Mouse (Mus musculus) ES-Bruce4 (cell line): ENCODE measurements around the gene Adgrg7. TPM values are rescaled to one million over a fixed set of nuclear protein-coding genes. Genes with fewer than 3 reads are reported as not detected.

Source experiments
- H3K27ac ChIP-seq: 2 replicates; pipeline ENCODE4 v1.5.1; 2012; ENCODE audit warnings: low read length, inconsistent platforms; ENCODE audit not compliant: insufficient read depth
- H3K27me3 ChIP-seq: 2 replicates; pipeline ENCODE4 v1.6.1; 2012; ENCODE audit warnings: mild to moderate bottlenecking, low read length, inconsistent platforms; ENCODE audit not compliant: control insufficient read depth, poor library complexity, insufficient read depth, severe bottlenecking
- H3K36me3 ChIP-seq: 2 replicates; pipeline ENCODE4 v1.6.1; 2012; ENCODE audit warnings: inconsistent platforms, mild to moderate bottlenecking, low read length, moderate library complexity; ENCODE audit not compliant: control insufficient read depth, poor library complexity, insufficient read depth, severe bottlenecking
- H3K4me1 ChIP-seq: one replicate; pipeline ENCODE4 v1.8.1; 2011; ENCODE audit warnings: low read length; ENCODE audit not compliant: control insufficient read depth, insufficient read depth
- H3K4me3 ChIP-seq: 2 replicates; pipeline ENCODE4 v1.5.1; 2011; ENCODE audit warnings: low read depth, mild to moderate bottlenecking, low read length
- H3K9ac ChIP-seq: 2 replicates; pipeline ENCODE4 v1.6.1; 2012; ENCODE audit warnings: low read depth, mild to moderate bottlenecking, inconsistent platforms; ENCODE audit not compliant: poor library complexity, severe bottlenecking
- H3K9me3 ChIP-seq: replicated peaks from 2 replicates; pipeline ENCODE4 v1.6.1; 2012; ENCODE audit warnings: mild to moderate bottlenecking, low read length, inconsistent platforms; ENCODE audit not compliant: control insufficient read depth, poor library complexity, insufficient read depth, severe bottlenecking
- CTCF ChIP-seq: IDR thresholded peaks from one replicate; pipeline ENCODE4 v1.8.1; 2011; ENCODE audit warnings: low read depth, low read length
- EP300 ChIP-seq: IDR thresholded peaks from 2 replicates; pipeline ENCODE4 v1.6.1; 2011; ENCODE audit warnings: low read depth, low read length; ENCODE audit not compliant: insufficient read depth
- POLR2A ChIP-seq: IDR thresholded peaks from one replicate; pipeline ENCODE4 v1.8.1; 2011; ENCODE audit warnings: low read length; ENCODE audit not compliant: insufficient read depth
- polyA plus RNA-seq: library from polyadenylated mRNA; stranded (reverse); fragments of >200 nt; gene quantifications from 2 replicates; pipeline ENCODE4 v1.2.4, GENCODE M21; 2011; ENCODE audit warnings: low read depth; ENCODE audit not compliant: missing spikeins, insufficient read depth, insufficient read length

Gene Adgrg7
- polyA plus RNA-seq, 1 experiment: not detected

DNA sequence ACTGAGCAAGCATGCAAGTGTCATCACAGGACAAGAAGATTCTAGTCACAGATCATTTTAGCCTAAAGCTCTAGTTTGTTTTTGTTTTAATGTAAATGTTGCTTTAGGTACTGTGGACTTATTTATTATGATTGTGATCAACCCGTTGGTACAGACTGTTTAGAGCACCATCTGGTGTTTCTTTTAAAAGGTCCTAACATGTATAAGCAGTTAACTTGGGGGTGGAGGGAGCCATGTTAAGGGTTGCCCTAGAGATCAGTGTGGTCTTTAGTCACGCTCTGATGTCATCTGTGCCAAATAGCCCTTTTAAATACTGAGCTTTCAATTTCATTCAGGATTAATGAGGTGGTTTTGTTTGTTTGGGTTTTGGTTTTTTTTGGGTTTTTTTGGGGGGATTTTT lies 99.2 kb downstream of the Adgrg7 start:
- Histone ChIP-seq H3K4me1 (no peaks in the 10 kb centered on the region), H3K9ac (no peak overlapping the region), H3K27me3 (no peaks in the 10 kb centered on the region), H3K36me3 (peaks cover 19% of the 10 kb centered on the region), H3K4me3 (no peak overlapping the region), H3K27ac (no peak overlapping the region), H3K9me3 (no peaks in the 10 kb centered on the region)
- no peak for TF ChIP-seq EP300

DNA sequence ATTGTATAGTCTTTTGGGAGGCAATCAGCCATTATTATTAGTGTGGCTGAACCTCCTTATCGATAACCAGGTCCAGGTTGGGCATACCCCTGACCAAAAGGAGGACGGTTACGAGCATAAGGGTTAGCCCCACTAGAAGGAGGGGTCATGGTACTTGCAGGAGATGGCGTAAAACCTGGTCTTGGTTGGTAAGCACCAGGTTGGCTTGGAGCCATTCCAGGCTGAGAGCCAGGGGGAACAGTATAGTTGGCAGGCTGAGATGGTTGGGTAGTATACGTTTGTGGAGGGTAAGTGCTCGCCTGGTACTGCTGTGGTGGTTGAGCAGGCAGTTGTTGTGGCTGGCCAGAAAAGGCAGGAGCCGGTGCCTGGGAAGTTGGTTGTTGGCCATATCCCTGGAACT lies 104.9 kb downstream of the Adgrg7 start:
- H3K4me3 ChIP-seq: no peak overlapping the region
- no peak for TF ChIP-seq CTCF
- no peak for TF ChIP-seq POLR2A
- TF ChIP-seq EP300: no peak
- H3K9me3 ChIP-seq: no peaks in the 10 kb centered on the region
- no peak overlapping the region for H3K27ac ChIP-seq
- H3K27me3 ChIP-seq: no peaks in the 10 kb centered on the region
- peaks cover 13% of the 10 kb centered on the region for H3K36me3 ChIP-seq
- H3K9ac ChIP-seq: no peak overlapping the region
- H3K4me1 ChIP-seq: no peaks in the 10 kb centered on the region

DNA sequence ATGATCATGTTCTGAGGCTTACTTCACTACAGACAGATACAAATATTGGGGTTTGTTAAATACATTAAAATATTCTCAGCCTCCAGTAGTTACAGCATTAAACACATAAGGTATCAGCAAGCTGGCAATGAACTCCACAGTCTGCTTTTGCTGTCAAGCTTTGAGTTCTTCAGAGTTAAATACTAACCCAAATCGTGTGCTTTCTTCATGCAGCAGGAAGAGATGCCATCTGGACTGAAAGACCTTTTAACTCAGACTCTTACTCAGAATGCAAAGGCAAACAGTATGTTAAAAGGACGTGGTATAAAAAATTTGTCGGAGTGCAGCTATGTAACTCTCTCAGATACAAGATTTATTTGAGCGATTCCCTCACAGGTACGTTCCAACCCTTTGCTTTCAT lies 108.9 kb downstream of the Adgrg7 start:
- H3K4me1 ChIP-seq: no peaks in the 10 kb centered on the region
- TF ChIP-seq POLR2A (no peak), CTCF (no peak), EP300 (no peak)
- no peaks in the 10 kb centered on the region for H3K27me3 ChIP-seq
- no peak overlapping the region for H3K4me3 ChIP-seq
- H3K9me3 ChIP-seq: no peaks in the 10 kb centered on the region
- H3K36me3 ChIP-seq: peaks cover 7% of the 10 kb centered on the region
- H3K9ac ChIP-seq: no peak overlapping the region
- no peak overlapping the region for H3K27ac ChIP-seq

DNA sequence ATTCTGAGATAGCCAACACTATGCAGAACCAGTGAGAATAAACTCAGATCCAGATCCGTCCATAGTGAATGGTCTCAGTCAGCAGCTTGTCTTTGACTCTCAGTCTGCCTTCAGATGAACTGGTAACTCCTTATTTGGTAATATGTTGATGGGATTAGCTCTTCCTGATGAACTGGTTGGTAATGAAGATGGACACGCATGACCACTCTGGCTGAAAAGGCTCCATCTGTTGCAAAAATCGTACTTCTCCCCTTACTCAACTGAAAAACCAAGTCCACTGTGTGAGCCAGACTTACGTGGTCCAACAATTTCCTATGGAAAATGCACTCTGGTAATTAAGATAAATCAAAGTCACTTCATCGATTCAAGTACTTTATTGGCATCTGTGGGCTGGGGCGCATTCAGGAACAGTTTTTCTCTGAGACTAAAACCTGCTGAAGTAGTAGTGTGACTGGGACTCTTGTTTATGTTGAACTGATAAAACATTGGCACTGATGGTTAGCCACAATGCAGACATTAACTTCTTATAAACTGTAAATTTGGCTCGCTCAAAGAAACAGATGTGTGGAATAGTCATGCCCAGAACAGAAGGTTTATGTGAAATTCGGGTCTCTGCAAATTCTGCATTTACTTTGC lies 114.5 kb downstream of the Adgrg7 start:
- Histone ChIP-seq H3K4me1 (no peaks in the 10 kb centered on the region), H3K36me3 (no peaks in the 10 kb centered on the region; the same call in none of the 2 replicates), H3K27ac (no peak overlapping the region), H3K4me3 (no peak overlapping the region), H3K27me3 (no peaks in the 10 kb centered on the region), H3K9me3 (no peaks in the 10 kb centered on the region), H3K9ac (no peak overlapping the region)
- TF ChIP-seq POLR2A (no peak), EP300 (no peak), CTCF (no peak)

- TF ChIP-seq POLR2A (no peak), EP300 (no peak), CTCF (no peak)
- H3K9ac ChIP-seq: no peak overlapping the region
Observed at GRCm38 (mm10) chr16:56677146-56677545, 118.5 kb downstream of the Adgrg7 start.

More at GRCm38 (mm10) chr16:56677146-56677545, 118.5 kb downstream of the Adgrg7 start:
- Histone ChIP-seq H3K27ac (no peak overlapping the region), H3K36me3 (no peaks in the 10 kb centered on the region), H3K4me3 (no peak overlapping the region), H3K9me3 (no peaks in the 10 kb centered on the region), H3K4me1 (peaks cover under 1% of the 10 kb centered on the region), H3K27me3 (no peaks in the 10 kb centered on the region)

Other genes with a start within 250 kb of the Adgrg7 start
- gene Tfg, start 78.4 kb downstream of the Adgrg7 start, polyA plus RNA-seq: 108 and 121 TPM in 2 replicates
- 7.8 and 9.7 TPM in 2 replicates for gene Tmem45a, start 90.3 kb upstream of the Adgrg7 start, polyA plus RNA-seq
- not detected in 2 replicates for gene Lnp1, start 132.2 kb upstream of the Adgrg7 start, polyA plus RNA-seq